Mouse (Mus musculus): Measurements from ENCODE around the gene Ctdspl. TPM values are rescaled to one million over a fixed set of nuclear protein-coding genes. Genes with fewer than 3 reads are reported as not detected.

Ctdspl gene
- polyA plus RNA-seq, 1 experiment, result 5.5 TPM

DNA sequence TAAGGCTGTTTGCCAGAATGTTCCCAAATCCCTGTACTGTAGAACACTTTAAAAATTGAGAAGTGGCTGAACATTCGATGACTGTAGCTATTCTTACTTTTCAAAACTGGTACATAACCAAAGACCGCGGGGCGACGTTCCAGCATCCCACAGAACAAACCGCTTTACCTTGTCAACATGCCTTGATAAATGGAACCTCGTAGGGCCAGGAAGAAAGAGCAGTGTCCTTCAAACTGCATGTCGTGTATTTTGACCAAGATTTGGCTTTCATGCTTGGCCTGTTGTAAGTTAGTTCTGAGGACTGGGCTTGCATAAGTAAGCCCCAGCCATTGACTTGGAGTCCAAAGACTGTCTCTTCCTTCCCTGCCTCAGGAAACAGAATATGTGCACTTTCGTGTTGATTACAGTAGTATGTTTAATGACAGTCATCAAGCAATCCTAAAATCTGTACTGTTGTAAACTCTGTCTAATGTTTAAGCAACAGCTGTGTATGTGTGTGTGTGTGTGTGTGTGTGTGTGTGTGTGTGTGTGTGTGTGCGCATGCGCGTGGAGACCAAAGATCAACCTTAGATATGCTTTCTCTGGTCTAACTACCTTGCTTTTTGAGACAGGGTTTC, 14.4 kb downstream of the Ctdspl start:
- no peak overlapping the region for H3K4me3 ChIP-seq (ENCODE audit: insufficient read depth, low read length)
- peaks cover 9% of the 10 kb centered on the region for H3K4me1 ChIP-seq (ENCODE audit: control insufficient read depth, insufficient read depth, low read length)
- TF ChIP-seq CTCF (IDR thresholded peaks at IDR 0.05; ENCODE audit: low read depth, low read length) (no peak), POLR2A (IDR thresholded peaks at IDR 0.05; ENCODE audit: borderline replicate concordance, low read depth, low read length) (no peak)
- H3K27ac ChIP-seq (ENCODE audit: insufficient read depth, low read depth, low read length), result no peak overlapping the region

DNA sequence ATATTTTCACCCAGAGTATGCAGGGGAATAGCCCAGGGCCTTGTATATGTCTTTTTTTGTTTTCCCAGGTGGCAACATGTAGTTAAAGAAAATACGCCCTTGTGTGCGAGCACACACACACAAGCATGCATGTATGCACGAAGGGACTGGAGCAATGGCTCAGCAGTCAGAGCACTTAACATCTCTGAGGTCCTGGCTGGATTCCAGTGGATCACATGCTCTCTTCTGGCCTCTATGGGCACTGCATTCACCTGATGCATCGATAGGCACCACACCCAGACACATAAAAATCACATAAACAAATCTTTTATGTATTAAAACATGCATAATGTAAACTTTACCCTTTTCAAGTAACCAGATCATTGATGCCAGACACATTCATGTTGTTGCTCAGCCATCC, 15.8 kb downstream of the Ctdspl start:
- Histone ChIP-seq H3K4me3 (ENCODE audit: insufficient read depth, low read length) (no peak overlapping the region), H3K4me1 (ENCODE audit: control insufficient read depth, insufficient read depth, low read length) (peaks cover 7% of the 10 kb centered on the region), H3K27ac (ENCODE audit: insufficient read depth, low read depth, low read length) (no peak overlapping the region)
- TF ChIP-seq CTCF (IDR thresholded peaks at IDR 0.05; ENCODE audit: low read depth, low read length) (no peak), POLR2A (IDR thresholded peaks at IDR 0.05; ENCODE audit: borderline replicate concordance, low read depth, low read length) (no peak)

- Histone ChIP-seq H3K4me1 (ENCODE audit: control insufficient read depth, insufficient read depth, low read length) (no peaks in the 10 kb centered on the region), H3K27ac (ENCODE audit: insufficient read depth, low read depth, low read length) (no peak overlapping the region), H3K4me3 (ENCODE audit: insufficient read depth, low read length) (no peak overlapping the region)
- TF ChIP-seq POLR2A (IDR thresholded peaks at IDR 0.05; ENCODE audit: borderline replicate concordance, low read depth, low read length) (no peak), CTCF (IDR thresholded peaks at IDR 0.05; ENCODE audit: low read depth, low read length) (no peak)
Observed at GRCm38 (mm10) chr9:118943941-118944340, 17.7 kb downstream of the Ctdspl start.

GRCm38 (mm10) chr9:118944388-118944787, 18.1 kb downstream of the Ctdspl start:
- H3K27ac ChIP-seq (ENCODE audit: insufficient read depth, low read depth, low read length), result no peak overlapping the region
- TF ChIP-seq CTCF (IDR thresholded peaks at IDR 0.05; ENCODE audit: low read depth, low read length) (no peak), POLR2A (IDR thresholded peaks at IDR 0.05; ENCODE audit: borderline replicate concordance, low read depth, low read length) (no peak)
- H3K4me1 ChIP-seq (ENCODE audit: control insufficient read depth, insufficient read depth, low read length), result no peaks in the 10 kb centered on the region
- no peak overlapping the region for H3K4me3 ChIP-seq (ENCODE audit: insufficient read depth, low read length)

GRCm38 (mm10) chr9:118948486-118948885, 22.2 kb downstream of the Ctdspl start:
- no peak overlapping the region for H3K4me3 ChIP-seq (ENCODE audit: insufficient read depth, low read length)
- TF ChIP-seq CTCF (IDR thresholded peaks at IDR 0.05; ENCODE audit: low read depth, low read length) (no peak), POLR2A (IDR thresholded peaks at IDR 0.05; ENCODE audit: borderline replicate concordance, low read depth, low read length) (no peak)
- no peak overlapping the region for H3K27ac ChIP-seq (ENCODE audit: insufficient read depth, low read depth, low read length)
- no peaks in the 10 kb centered on the region for H3K4me1 ChIP-seq (ENCODE audit: control insufficient read depth, insufficient read depth, low read length)

DNA sequence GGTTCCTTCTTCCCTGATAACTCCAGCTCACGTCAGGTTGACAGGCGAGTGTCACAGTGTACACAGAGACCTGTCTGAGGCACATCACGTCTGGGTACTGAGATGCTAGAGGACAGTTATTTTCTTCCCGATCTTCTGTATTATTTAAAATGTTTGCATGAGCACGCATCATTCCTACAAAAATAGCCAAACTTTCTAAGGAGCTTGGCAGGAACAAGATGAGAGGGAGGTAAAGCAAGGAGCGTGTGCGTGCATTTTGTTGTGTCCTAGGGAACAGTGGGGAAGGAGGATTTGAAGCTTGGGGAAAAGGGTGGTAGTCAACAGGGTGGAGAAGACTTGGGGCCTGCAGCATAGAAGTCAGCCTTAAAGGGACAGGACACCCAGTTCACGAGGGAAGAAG, 22.9 kb downstream of the Ctdspl start:
- TF ChIP-seq CTCF (IDR thresholded peaks at IDR 0.05; ENCODE audit: low read depth, low read length) (no peak), POLR2A (IDR thresholded peaks at IDR 0.05; ENCODE audit: borderline replicate concordance, low read depth, low read length) (no peak)
- Histone ChIP-seq H3K4me1 (ENCODE audit: control insufficient read depth, insufficient read depth, low read length) (no peaks in the 10 kb centered on the region), H3K4me3 (ENCODE audit: insufficient read depth, low read length) (no peak overlapping the region), H3K27ac (ENCODE audit: insufficient read depth, low read depth, low read length) (no peak overlapping the region)

GRCm38 (mm10) chr9:118949654-118950053, 23.4 kb downstream of the Ctdspl start:
- Histone ChIP-seq H3K4me3 (ENCODE audit: insufficient read depth, low read length) (no peak overlapping the region), H3K4me1 (ENCODE audit: control insufficient read depth, insufficient read depth, low read length) (no peaks in the 10 kb centered on the region), H3K27ac (ENCODE audit: insufficient read depth, low read depth, low read length) (no peak overlapping the region)
- no peak for TF ChIP-seq POLR2A (IDR thresholded peaks at IDR 0.05; ENCODE audit: borderline replicate concordance, low read depth, low read length)
- TF ChIP-seq CTCF (IDR thresholded peaks at IDR 0.05; ENCODE audit: low read depth, low read length), result no peak

GRCm38 (mm10) chr9:118950061-118950460, 23.8 kb downstream of the Ctdspl start:
- H3K27ac ChIP-seq (ENCODE audit: insufficient read depth, low read depth, low read length), result no peak overlapping the region
- H3K4me3 ChIP-seq (ENCODE audit: insufficient read depth, low read length), result no peak overlapping the region
- no peak for TF ChIP-seq POLR2A (IDR thresholded peaks at IDR 0.05; ENCODE audit: borderline replicate concordance, low read depth, low read length)
- TF ChIP-seq CTCF (IDR thresholded peaks at IDR 0.05; ENCODE audit: low read depth, low read length), result no peak
- no peaks in the 10 kb centered on the region for H3K4me1 ChIP-seq (ENCODE audit: control insufficient read depth, insufficient read depth, low read length)

DNA sequence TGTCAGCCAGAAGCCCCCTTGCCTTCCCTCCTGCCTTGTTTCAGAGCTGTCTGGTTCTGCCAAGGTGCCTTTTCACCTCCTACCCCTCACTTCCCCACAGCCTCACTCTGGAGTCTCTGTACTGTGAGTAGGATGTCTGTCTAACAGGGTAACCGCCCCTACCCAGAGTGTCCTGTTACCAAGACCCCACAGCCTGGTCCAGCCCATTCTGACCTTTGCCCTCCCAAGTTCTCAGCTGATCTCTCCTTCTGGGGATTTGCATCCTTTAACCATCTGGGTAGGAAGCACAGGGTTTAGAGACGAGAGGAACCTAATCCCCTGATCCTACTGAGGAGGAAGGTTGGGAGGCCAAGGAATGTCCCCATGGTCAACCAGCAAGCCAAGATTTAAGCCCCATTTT, 24.5 kb downstream of the Ctdspl start:
- Histone ChIP-seq H3K4me1 (ENCODE audit: control insufficient read depth, insufficient read depth, low read length) (no peaks in the 10 kb centered on the region), H3K27ac (ENCODE audit: insufficient read depth, low read depth, low read length) (no peak overlapping the region), H3K4me3 (ENCODE audit: insufficient read depth, low read length) (no peak overlapping the region)
- no peak for TF ChIP-seq CTCF (IDR thresholded peaks at IDR 0.05; ENCODE audit: low read depth, low read length)
- no peak for TF ChIP-seq POLR2A (IDR thresholded peaks at IDR 0.05; ENCODE audit: borderline replicate concordance, low read depth, low read length)

DNA sequence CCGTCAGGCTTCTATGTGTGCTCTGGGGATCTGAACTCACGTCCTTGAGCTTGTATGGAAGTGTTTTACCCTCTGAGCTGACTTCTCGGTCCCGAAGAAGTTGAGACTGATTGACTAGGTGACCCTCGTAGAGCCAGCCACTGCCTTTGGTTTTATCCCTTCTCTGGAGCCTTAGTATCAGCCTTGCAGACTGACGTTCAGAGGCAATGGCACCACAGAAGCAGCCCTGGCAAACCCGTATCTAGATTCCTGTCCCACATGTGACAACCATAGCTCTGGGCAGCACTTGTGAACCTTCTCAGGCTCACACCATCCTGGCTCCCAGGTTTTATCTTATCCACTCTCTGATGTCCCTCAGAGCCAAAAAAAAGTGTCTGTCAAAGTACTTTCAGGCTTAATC, 25.1 kb downstream of the Ctdspl start:
- Histone ChIP-seq H3K4me3 (ENCODE audit: insufficient read depth, low read length) (no peak overlapping the region), H3K4me1 (ENCODE audit: control insufficient read depth, insufficient read depth, low read length) (no peaks in the 10 kb centered on the region), H3K27ac (ENCODE audit: insufficient read depth, low read depth, low read length) (no peak overlapping the region)
- TF ChIP-seq POLR2A (IDR thresholded peaks at IDR 0.05; ENCODE audit: borderline replicate concordance, low read depth, low read length), result no peak
- no peak for TF ChIP-seq CTCF (IDR thresholded peaks at IDR 0.05; ENCODE audit: low read depth, low read length)

GRCm38 (mm10) chr9:118952180-118952579, 25.9 kb downstream of the Ctdspl start:
- H3K4me1 ChIP-seq (ENCODE audit: control insufficient read depth, insufficient read depth, low read length), result no peaks in the 10 kb centered on the region

More at GRCm38 (mm10) chr9:118952180-118952579, 25.9 kb downstream of the Ctdspl start:
- H3K27ac ChIP-seq (ENCODE audit: insufficient read depth, low read depth, low read length), result no peak overlapping the region
- H3K4me3 ChIP-seq (ENCODE audit: insufficient read depth, low read length), result no peak overlapping the region
- TF ChIP-seq CTCF (IDR thresholded peaks at IDR 0.05; ENCODE audit: low read depth, low read length), result no peak
- TF ChIP-seq POLR2A (IDR thresholded peaks at IDR 0.05; ENCODE audit: borderline replicate concordance, low read depth, low read length), result no peak
